Mouse (Mus musculus): ENCODE measurements around the gene Sult2b1.

Sult2b1 gene

DNA sequence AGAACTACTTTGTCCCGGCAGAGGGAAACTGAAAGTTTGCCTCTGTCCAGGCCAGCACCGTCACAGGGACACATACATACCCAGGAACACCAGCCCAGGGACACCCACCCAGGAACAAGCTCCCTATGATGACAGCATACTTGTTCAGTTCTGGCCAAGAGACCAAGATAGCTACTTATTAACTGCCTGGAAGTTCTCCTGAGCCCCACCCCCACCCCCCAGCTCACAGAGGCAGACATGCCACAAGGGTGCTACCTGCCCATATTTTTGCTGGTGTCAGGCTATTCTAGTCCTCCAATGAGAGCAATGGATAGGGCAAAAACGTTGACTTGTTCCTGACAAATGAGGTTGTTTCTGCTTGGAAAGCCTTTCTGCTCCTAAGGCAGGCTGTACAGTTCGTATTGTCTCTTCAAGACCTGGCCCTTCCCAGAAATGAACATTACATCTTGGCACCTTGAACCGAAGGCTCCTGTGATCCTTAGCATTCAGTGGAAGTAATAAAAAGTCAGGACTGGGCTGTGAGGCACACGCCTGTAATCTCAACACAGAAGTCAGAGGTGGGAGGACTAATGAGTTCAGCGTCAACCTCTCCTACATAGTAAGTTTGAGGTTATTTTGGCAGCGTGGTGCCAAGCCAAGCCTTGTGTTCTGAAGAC is 13.9 kb downstream of the Sult2b1 start:
- DNase-seq (ENCODE audit: low read depth, low spot score): no peak

DNA sequence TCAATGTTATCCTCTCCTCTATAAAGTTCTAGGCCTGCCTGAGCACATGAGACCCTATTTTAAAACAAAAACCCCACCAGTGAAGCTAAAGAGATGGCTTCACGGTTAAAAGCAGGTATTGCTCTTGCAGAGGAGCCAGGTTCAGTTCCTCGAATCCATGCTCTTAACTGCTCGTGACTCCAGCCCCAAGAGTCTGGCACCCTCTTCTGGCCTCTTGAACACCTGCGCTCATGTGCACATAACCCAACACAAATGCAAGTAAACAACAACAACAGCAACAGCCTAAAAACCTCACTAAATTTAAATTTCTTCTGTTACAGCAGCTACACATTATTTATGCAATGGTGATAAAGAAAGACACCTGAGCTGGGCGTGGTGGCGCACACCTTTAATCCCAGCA is 17.0 kb downstream of the Sult2b1 start:
- no peak for DNase-seq (ENCODE audit: low read depth, low spot score)

DNA sequence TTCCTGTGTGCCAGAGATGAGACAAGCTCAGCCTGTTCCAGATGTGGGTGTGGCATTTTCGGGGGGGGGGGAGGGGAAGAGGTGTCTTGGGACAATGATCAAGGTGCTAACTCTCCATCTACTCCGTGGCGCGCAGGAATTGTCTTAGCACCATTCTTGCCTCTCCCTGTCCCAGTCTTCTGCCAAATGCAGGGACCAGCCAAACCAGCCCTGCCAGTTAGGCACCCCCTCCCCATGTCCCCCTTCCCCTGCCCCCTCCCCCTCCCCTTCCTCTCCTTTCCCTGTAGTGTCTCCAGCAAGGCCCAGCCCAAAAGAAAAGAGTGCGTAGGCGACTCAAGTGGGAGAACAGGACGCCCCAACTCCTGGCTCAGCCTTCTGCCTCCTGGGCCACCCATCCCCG is 17.7 kb downstream of the Sult2b1 start:
- DNase-seq (ENCODE audit: low read depth, low spot score): no peak

GRCm38 (mm10) chr7:45765995-45766394 is 18.5 kb downstream of the Sult2b1 start:
- DNase-seq (ENCODE audit: low read depth, low spot score): peak; percentile 63

DNA sequence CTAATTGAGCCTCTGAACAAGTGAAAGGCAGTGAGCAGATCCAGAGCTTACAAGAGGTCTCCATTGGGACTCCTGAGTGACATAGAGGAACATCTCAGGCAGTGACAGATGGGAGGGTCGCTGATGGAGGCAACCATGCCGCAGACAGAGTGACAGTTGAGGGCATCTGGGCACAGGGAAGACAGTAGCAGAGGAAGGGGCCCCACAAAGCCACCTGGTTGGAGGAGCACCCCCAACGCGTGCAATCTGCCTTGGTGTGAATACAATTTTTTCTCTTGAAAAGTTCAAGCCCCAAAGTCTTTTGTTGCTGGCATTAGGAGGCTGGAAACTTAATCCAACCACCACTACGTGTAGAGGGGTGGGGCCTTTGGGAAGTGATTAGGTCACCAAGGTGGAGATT is 24.3 kb downstream of the Sult2b1 start:
- no peak for DNase-seq (ENCODE audit: low read depth, low spot score)

DNA sequence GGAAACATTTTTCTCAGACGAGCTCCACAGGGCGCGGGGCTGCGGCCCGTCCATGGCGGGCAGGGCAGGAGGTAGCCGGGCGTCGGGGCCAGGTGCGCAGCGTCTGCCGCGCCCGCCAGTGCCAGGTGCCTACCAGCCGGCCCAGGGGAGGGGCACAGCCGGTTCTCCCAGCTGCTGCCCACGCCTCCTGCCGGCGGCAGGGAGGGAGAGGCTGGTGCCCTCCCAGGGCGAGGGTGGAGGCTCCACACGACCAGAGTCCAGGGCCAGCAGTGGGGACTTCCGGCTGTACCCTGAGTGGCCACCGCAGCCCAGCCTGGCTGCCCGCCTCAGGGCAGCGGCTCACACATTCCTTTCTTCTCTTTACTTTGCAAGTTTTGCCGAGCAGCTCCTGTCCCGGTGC is 25.1 kb downstream of the Sult2b1 start:
- peak; percentile 24 for DNase-seq (ENCODE audit: low read depth, low spot score)

DNA sequence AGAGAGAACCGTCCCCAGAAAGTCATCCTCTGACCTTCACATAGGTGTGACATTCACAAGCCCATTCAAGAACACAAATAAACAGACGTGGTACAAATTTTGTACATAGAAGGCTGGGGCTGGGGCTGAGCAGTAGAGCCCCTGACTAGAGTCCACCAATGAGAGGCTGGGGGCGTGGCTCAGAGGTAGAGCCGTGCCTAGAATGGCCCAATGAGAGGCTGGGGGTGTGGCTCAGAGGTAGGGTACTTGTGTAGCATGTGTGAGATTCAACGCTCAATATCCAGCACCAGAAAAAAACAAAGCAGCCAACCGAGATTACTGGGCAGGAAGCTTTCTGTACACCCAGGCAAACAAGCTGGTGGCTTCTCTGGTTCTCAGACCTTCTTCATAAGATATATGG is 28.8 kb downstream of the Sult2b1 start:
- no peak for DNase-seq (ENCODE audit: low read depth, low spot score)

DNA sequence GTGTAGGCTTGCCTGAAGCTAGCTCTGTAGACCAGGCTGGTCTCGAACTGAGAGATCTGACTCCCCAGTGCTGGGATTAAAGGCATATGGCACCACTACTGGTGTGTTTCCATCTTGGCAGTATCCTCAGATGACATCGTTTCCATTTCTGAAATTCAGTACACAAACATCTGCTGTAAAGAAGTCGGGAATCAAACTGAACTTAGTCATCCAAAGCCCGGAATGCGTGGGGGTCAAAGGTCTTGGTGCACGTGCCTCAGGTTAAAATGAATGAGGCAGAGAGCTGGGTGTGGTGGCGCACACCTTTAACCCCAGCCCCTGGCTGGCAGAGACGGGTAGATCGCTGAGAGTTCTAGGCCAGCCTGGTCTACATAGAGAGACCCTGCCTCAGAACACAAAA is 34.3 kb downstream of the Sult2b1 start:
- no peak for DNase-seq (ENCODE audit: low read depth, low spot score)

- no peak for DNase-seq (ENCODE audit: low read depth, low spot score)
Observed at GRCm38 (mm10) chr7:45749401-45749800, 35.1 kb downstream of the Sult2b1 start.

- no peak for DNase-seq (ENCODE audit: low read depth, low spot score)
Observed at GRCm38 (mm10) chr7:45748110-45748509, 36.4 kb downstream of the Sult2b1 start.

GRCm38 (mm10) chr7:45747450-45747849 is 37.0 kb downstream of the Sult2b1 start:
- no peak for DNase-seq (ENCODE audit: low read depth, low spot score)

DNA sequence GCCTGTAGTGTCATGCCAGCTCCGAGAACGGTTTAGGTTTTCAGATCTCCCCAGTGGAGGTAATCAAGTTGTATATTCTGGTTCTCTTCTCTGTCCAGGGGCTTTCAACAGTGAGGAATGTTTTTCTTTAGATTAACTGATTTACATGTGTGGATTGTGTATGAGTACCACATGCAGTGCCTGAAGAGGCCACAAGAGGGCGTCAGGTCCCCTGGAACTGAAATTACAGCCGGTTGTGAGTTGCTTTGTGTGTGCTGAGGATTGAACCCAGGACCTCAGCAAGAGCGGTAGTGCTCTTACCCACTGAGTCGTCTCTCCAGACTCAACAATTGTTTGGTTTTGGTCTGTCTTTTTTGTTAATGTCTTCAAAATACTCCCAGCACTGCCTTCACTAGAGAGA is 38.0 kb downstream of the Sult2b1 start:
- peak; percentile 52 for DNase-seq (ENCODE audit: low read depth, low spot score)

DNA sequence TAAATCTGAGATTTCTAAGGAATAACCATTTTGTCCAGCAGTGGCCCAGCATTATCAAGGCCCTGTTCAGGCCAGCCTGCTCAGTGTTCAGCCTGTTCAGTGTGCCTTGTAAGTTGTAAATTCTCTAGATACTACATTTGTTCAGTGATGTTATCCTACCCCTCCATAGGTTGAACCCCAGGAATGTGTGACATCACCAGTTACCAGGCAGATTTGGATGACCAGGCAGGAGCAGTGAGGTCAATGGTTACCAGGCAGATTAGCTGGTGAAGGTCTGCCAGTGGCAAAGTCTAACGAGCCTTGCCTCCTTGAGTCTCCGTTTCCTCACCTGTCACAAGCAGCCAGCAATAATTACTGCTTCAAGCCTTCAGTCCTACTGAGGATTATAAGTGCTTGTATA is 40.1 kb downstream of the Sult2b1 start:
- peak; percentile 73 for DNase-seq (ENCODE audit: low read depth, low spot score)

- DNase-seq (ENCODE audit: low read depth, low spot score): peak; percentile 86
Observed at GRCm38 (mm10) chr7:45742338-45742737, 42.1 kb downstream of the Sult2b1 start.

DNA sequence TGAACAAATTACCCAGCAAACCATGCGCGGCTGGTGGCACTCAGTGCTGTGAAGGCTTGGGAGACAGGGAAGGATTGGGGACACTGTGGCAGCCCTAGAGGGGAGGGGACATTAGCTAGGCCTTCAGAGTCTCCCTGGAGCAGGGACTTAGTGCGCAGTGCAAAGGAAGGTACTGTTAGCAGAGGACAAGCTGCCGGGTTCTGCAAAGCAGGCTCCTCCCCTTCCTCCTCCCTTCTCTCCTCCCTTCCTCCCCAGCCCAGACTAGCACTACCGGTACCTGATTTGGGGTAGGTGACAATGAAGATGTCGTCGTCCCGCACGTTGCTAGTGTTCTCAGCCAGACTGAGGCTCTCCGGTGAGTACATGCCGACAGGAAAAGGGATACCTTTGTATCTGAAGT is 42.7 kb downstream of the Sult2b1 start:
- DNase-seq (ENCODE audit: low read depth, low spot score): peak; percentile 88

DNA sequence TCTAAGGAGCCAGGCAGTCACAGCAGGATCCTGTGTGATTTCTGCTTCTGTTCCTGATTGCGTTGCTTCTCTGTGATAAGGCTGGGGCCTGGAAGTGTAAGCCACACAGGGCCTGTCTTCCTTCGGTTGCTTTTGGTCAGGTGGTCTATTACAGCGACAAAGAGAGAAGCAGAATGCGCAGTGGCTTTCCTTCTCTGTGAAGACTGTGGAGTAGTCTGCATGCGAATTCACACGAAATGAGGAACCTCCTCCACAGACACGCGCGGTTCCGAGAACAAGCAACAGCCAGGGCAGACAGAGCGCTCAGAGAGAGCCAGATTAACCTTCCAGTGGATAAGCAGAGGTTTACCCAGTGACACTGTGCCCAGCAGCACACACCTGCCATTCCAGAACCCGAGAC is 43.2 kb downstream of the Sult2b1 start:
- no peak for DNase-seq (ENCODE audit: low read depth, low spot score)

GRCm38 (mm10) chr7:45739820-45740219 is 44.6 kb downstream of the Sult2b1 start:
- peak; percentile 47 for DNase-seq (ENCODE audit: low read depth, low spot score)

- DNase-seq (ENCODE audit: low read depth, low spot score): peak; percentile 96
Observed at GRCm38 (mm10) chr7:45739162-45739763, 45.2 kb downstream of the Sult2b1 start.

- peak; percentile 86 for DNase-seq (ENCODE audit: low read depth, low spot score)
Observed at GRCm38 (mm10) chr7:45733477-45733876, 51.0 kb downstream of the Sult2b1 start.

DNA sequence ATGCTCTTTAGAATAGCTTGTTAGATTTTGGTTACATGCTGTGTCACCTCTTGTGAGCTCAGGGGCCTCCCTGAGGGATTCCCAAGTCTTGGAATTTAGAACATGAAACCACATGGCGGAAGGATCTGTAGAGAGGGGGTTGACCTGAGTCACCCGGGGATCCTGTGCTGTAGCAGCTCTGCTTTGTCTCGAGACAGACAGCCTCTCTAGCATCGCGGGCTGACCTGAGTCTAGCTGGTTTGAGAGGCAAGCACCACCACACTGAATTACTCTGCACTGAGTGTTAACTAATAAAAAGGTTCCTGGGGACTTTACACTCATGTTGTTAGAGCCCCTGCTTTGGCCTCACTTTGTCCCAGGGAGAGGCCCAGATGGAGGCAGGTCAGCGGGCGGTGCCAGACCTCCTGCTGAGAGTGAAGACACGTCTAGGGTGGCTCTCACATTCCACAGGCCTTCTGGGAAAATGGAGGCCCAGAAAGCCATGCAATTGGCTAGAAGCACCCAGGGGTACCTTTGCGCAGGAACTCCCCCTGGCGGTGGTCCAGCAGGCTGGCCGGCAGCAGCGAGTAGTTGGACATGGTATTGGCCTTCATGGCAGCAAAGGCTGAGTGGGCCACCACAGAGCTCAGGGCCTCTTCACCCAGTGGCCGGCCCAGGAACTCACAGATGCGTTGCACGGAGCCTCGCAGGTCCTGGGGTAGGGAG is 53.6 kb downstream of the Sult2b1 start:
- peak; percentile 58 for DNase-seq (ENCODE audit: low read depth, low spot score)

- no peak for DNase-seq (ENCODE audit: low read depth, low spot score)
Observed at GRCm38 (mm10) chr7:45727625-45728024, 56.8 kb downstream of the Sult2b1 start.

DNA sequence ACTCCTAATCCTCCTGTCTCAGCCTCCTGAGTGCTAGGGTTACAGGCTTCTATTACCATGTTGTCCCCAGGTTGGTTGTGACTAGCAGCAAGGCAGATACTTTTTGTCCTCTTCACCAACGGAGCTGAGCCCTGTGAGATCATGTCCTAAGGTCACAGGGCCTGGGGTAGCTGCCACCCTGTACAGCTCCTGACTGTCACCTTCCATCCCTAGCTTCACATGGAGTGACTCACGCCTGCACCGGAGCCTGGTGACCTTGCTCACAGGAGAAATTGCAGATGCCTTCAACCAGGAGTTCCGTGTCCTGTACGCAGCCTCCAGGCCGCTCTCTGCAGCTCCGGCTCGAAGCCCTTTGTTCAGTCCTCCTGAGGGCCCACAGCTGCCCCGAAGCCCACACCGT is 58.0 kb downstream of the Sult2b1 start:
- DNase-seq (ENCODE audit: low read depth, low spot score): no peak

GRCm38 (mm10) chr7:45725713-45726112 is 58.8 kb downstream of the Sult2b1 start, which contains the start of gene Spaca4:
TSS of gene Spaca4 (minus strand) at chr7:45725813.
- DNase-seq (ENCODE audit: low read depth, low spot score): no peak

All from CD4-positive, CD25-positive, alpha-beta regulatory T cell, adult 2 months (primary cell).